Mouse (Mus musculus) WW6 (cell line): ENCODE data around the gene Syf2.
"Not testable (repeated sequence)": the region's sequence is repeated elsewhere in the genome, so short reads cannot be mapped to it uniquely, and the experiment has no call there.

Source experiments
- DNase-seq: peaks from one replicate; pipeline ENCODE4 v3.0.0-alpha.2; 2013; ENCODE audit warnings: low read depth, low spot score

The Syf2 gene

GRCm38 (mm10) chr4:134930684-134931481 is at the start of gene Syf2:
TSS of gene Syf2 (plus strand) at chr4:134930898.
- DNase-seq: peak; percentile 88

GRCm38 (mm10) chr4:134883266-134883665 is 47.4 kb upstream of the Syf2 start:
- peak; percentile 47 for DNase-seq

GRCm38 (mm10) chr4:134883808-134884207 is 46.9 kb upstream of the Syf2 start:
- DNase-seq: no peak

GRCm38 (mm10) chr4:134884364-134884763 is 46.3 kb upstream of the Syf2 start:
- no peak for DNase-seq

- DNase-seq: no peak
Measured at GRCm38 (mm10) chr4:134892096-134892495, 38.6 kb upstream of the Syf2 start.

GRCm38 (mm10) chr4:134897256-134897655 is 33.4 kb upstream of the Syf2 start:
- no peak for DNase-seq

- DNase-seq: no peak
Measured at GRCm38 (mm10) chr4:134901126-134901525, 29.6 kb upstream of the Syf2 start.

GRCm38 (mm10) chr4:134903046-134903445 is 27.7 kb upstream of the Syf2 start:
- DNase-seq: no peak

- DNase-seq: not testable (repeated sequence)
Measured at GRCm38 (mm10) chr4:134911406-134911805, 19.3 kb upstream of the Syf2 start.

GRCm38 (mm10) chr4:134913413-134913812 is 17.3 kb upstream of the Syf2 start:
- no peak for DNase-seq

GRCm38 (mm10) chr4:134914122-134914863 is 16.4 kb upstream of the Syf2 start:
- no peak for DNase-seq

GRCm38 (mm10) chr4:134914864-134915209 is 15.9 kb upstream of the Syf2 start, which contains the start of gene Tmem50a:
TSS of gene Tmem50a (minus strand) at chr4:134915024.
- DNase-seq: peak; percentile 81

GRCm38 (mm10) chr4:134915223-134916050 is 15.3 kb upstream of the Syf2 start:
- DNase-seq: no peak

- no peak for DNase-seq
Measured at GRCm38 (mm10) chr4:134917194-134917593, 13.5 kb upstream of the Syf2 start.

GRCm38 (mm10) chr4:134918381-134918780 is 12.3 kb upstream of the Syf2 start:
- no peak for DNase-seq

GRCm38 (mm10) chr4:134919733-134920540 is 10.8 kb upstream of the Syf2 start:
- DNase-seq: no peak

GRCm38 (mm10) chr4:134920631-134921030 is 10.1 kb upstream of the Syf2 start:
- DNase-seq: no peak

GRCm38 (mm10) chr4:134921703-134922102 is 9.0 kb upstream of the Syf2 start:
- no peak for DNase-seq

GRCm38 (mm10) chr4:134922111-134922924 is 8.4 kb upstream of the Syf2 start:
- DNase-seq: no peak

GRCm38 (mm10) chr4:134922925-134923244 is 7.8 kb upstream of the Syf2 start:
- no peak for DNase-seq
